Mouse (Mus musculus) c-Kit-positive CD71-positive TER-119-positive erythroid progenitor cells, embryonic 14.5 days (primary cell): Measurements from ENCODE around the gene Grin1.
"Not testable (repeated sequence)": the region's sequence is repeated elsewhere in the genome, so short reads cannot be mapped to it uniquely, and the experiment has no call there.

Source experiments
- DNase-seq: peaks from one replicate; pipeline ENCODE4 v3.0.0-alpha.2; 2013; ENCODE audit warnings: low spot score

Gene Grin1

GRCm38 (mm10) chr2:25286837-25287636, 31.9 kb downstream of the Grin1 start:
- no peak for DNase-seq

- no peak for DNase-seq
Observed at GRCm38 (mm10) chr2:25286314-25286713, 32.7 kb downstream of the Grin1 start.

GRCm38 (mm10) chr2:25285551-25285950, 33.4 kb downstream of the Grin1 start:
- no peak for DNase-seq

GRCm38 (mm10) chr2:25278928-25279882, 39.8 kb downstream of the Grin1 start:
- peak; percentile 86 for DNase-seq

- no peak for DNase-seq
Observed at GRCm38 (mm10) chr2:25273010-25273409, 46.0 kb downstream of the Grin1 start.

GRCm38 (mm10) chr2:25272515-25272914, 46.5 kb downstream of the Grin1 start:
- no peak for DNase-seq

GRCm38 (mm10) chr2:25271827-25272511, 47.0 kb downstream of the Grin1 start, which contains the start of the genes Ssna1 and Anapc2:
TSS of gene Ssna1 (minus strand) at chr2:25272438.
TSS of gene Anapc2 (plus strand) at chr2:25272478.
- DNase-seq = peak; percentile 97

GRCm38 (mm10) chr2:25267746-25268309, 51.2 kb downstream of the Grin1 start:
- no peak for DNase-seq

- no peak for DNase-seq
Observed at GRCm38 (mm10) chr2:25267241-25267640, 51.7 kb downstream of the Grin1 start.

- DNase-seq = no peak
Observed at GRCm38 (mm10) chr2:25266720-25267119, 52.3 kb downstream of the Grin1 start.

GRCm38 (mm10) chr2:25265897-25266656, 52.9 kb downstream of the Grin1 start:
- no peak for DNase-seq

- no peak for DNase-seq
Observed at GRCm38 (mm10) chr2:25264851-25265250, 54.1 kb downstream of the Grin1 start.

- no peak for DNase-seq
Observed at GRCm38 (mm10) chr2:25264286-25264660, 54.7 kb downstream of the Grin1 start.

GRCm38 (mm10) chr2:25263623-25264285, 55.2 kb downstream of the Grin1 start:
- no peak for DNase-seq

GRCm38 (mm10) chr2:25262795-25263622, 56.0 kb downstream of the Grin1 start:
- peak; percentile 51 for DNase-seq

GRCm38 (mm10) chr2:25262291-25262767, 56.7 kb downstream of the Grin1 start, which contains the start of gene Tprn:
TSS of gene Tprn (plus strand) at chr2:25262618.
- DNase-seq = peak; percentile 95

- no peak for DNase-seq
Observed at GRCm38 (mm10) chr2:25261870-25262269, 57.1 kb downstream of the Grin1 start.

- DNase-seq = peak; percentile 35
Observed at GRCm38 (mm10) chr2:25258887-25259286, 60.1 kb downstream of the Grin1 start.

GRCm38 (mm10) chr2:25257250-25257649, 61.7 kb downstream of the Grin1 start:
- not testable (repeated sequence) for DNase-seq
